In the genomic region with DNA sequence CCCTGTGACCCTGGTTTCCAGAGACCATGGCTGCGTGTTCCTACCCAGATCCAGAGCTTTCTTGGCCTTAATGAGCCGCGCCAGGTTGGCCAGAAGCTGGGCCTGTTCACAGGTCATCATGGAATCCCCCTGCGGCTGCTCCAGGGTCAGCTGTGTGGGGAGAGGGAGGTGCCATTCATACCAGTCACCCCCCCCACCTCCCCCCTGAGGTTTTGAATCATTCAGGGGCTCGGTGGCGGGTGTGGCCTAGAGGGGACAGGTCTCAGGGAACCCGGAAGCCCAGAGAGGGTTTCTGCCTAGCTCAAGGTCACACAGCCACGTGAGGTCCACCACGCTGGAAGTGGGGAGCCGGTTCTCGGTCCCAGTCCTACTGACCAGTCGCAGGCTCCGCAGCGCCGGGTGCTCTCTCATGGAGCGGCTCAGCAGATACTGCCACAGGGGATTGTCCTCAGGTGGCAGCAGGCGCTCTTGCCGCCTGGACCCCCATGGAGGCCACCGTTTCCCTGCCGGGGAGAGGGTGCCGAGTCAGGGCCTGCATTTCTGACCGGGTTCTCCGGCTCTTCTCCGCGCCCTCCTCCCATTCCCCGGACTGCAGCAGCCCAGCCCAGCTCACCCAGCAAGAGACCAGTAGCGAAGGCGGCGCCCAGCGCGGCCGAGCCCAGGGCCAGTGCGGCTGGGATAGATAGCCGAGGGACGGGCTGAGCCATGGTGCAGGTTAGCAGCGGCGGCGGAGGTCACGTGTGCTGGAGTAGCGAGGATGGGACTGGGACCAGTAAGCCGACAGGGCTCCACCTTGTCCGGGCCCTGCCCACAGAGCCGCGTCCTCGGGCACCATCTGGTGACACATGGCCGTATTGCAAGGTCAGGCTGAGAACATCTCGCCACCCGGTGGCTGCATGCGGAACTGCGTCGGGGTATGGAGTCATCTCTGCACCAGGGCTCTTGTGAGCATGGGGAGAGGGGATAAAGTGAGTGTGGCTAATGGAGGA, we compare ENCODE assay signal across 8 mouse cellular contexts. TPM values are rescaled to one million over a fixed set of nuclear protein-coding genes. Genes with fewer than 3 reads are reported as not detected.
DNase-seq lines count a peak whose midpoint lies in the region; ATAC-seq and TF ChIP-seq lines count a peak whose summit lies in the region.

A gene (minus strand): TSS at position 812 of the 989 bp plus-strand sequence.

- peak within 1 kb of the TSS; percentile 89 for H3K4me3 ChIP-seq in G1E (ENCODE audit: low read depth, low read length)
- peak within 1 kb of the TSS; percentile 76 for H3K4me3 ChIP-seq in forebrain, postnatal 0 days (ENCODE audit: low read depth, low read length)
- peak within 1 kb of the TSS; percentile 57 for H3K4me3 ChIP-seq in lung, embryonic 15.5 days

- H3K4me2 ChIP-seq in forebrain, postnatal 0 days (ENCODE audit: low read depth), result peak within 1 kb of the TSS; percentile 100
- H3K4me2 ChIP-seq in lung, embryonic 15.5 days, result peak within 1 kb of the TSS; percentile 90

- H3K27ac ChIP-seq in forebrain, postnatal 0 days (ENCODE audit: low read depth, low read length), result peak within 1 kb of the TSS; percentile 78
- H3K27ac ChIP-seq in lung, embryonic 15.5 days, result peak within 1 kb of the TSS; percentile 79

- peak; percentile 66 for ATAC-seq in G1E (ENCODE audit: extremely low read depth, insufficient number of reproducible peaks, low FRiP score, poor library complexity, severe bottlenecking)
- ATAC-seq in forebrain, postnatal 0 days, result peak; percentile 82
- ATAC-seq in lung, embryonic 15.5 days (ENCODE audit: borderline replicate concordance, extremely low read depth, low FRiP score, low TSS enrichment), result peak; percentile 88

- H3K9ac ChIP-seq in forebrain, postnatal 0 days, result peak within 1 kb of the TSS; percentile 92
- peak within 1 kb of the TSS; percentile 56 for H3K9ac ChIP-seq in lung, embryonic 15.5 days

- H3K4me1 ChIP-seq in G1E (ENCODE audit: insufficient read depth, low read depth, low read length), result peaks cover 96% of the 10 kb centered on the region
- no peaks in the 10 kb centered on the region for H3K4me1 ChIP-seq in forebrain, postnatal 0 days (ENCODE audit: insufficient read depth)
- H3K4me1 ChIP-seq in lung, embryonic 15.5 days, result peaks cover 31% of the 10 kb centered on the region

- peak; percentile 92 for DNase-seq in G1E (ENCODE audit: low spot score)
- DNase-seq in cerebellum, adult 18-20 months, result peak; percentile 94 to 98
- peak; percentile 96 for DNase-seq in forebrain, postnatal 0 days
- peak; percentile 98 for DNase-seq in heart, postnatal 4 days
- DNase-seq in layer of hippocampus, adult 8-10 months (ENCODE audit: low spot score in 2 of 2), result peak; percentile 94 to 97
- peak; percentile 92 for DNase-seq in ovary, adult 18-20 months (ENCODE audit: low spot score)
- peak; percentile 90 for DNase-seq in thymus, postnatal 0 days (ENCODE audit: low spot score)

- H3K27me3 ChIP-seq in G1E (ENCODE audit: insufficient read depth, low read length), result no peaks in the 10 kb centered on the region
- H3K27me3 ChIP-seq in forebrain, postnatal 0 days (ENCODE audit: insufficient read depth, low read length), result no peaks in the 10 kb centered on the region
- H3K27me3 ChIP-seq in lung, embryonic 15.5 days, result no peaks in the 10 kb centered on the region

- TF ChIP-seq CTCF in G1E (IDR thresholded peaks at IDR 0.05; ENCODE audit: low read depth, low read length), result peak; percentile 100
- peak; percentile 100 for TF ChIP-seq CTCF in forebrain, postnatal 0 days (IDR thresholded peaks at IDR 0.05; ENCODE audit: low read depth)

- peaks cover 56% of the 10 kb centered on the region for H3K36me3 ChIP-seq in G1E (replicated peaks)
- H3K36me3 ChIP-seq in forebrain, postnatal 0 days (ENCODE audit: insufficient read depth), result peaks cover 25% of the 10 kb centered on the region
- peaks cover 34% of the 10 kb centered on the region for H3K36me3 ChIP-seq in lung, embryonic 15.5 days

- 2% methylated on average over 51 of the region's 51 CpGs for WGBS in forebrain, postnatal 0 days
- under 1% methylated on average over 51 of the region's 51 CpGs for WGBS in lung, embryonic 15.5 days

- no peaks in the 10 kb centered on the region for H3K9me3 ChIP-seq in G1E (replicated peaks)
- H3K9me3 ChIP-seq in forebrain, postnatal 0 days (ENCODE audit: low read length), result no peaks in the 10 kb centered on the region
- H3K9me3 ChIP-seq in lung, embryonic 15.5 days, result no peaks in the 10 kb centered on the region

RNA-seq across cellular contexts. Expression of the gene that starts here (rescaled TPM):
- total RNA-seq in G1E (2014; fragmentation: Nextera tagmentation) (23.3 and 33.0 TPM in 2 replicates), G1E (2017) (20.6 and 24.5 TPM in 2 replicates)
- 49.2 and 49.5 TPM in 2 replicates for polyA plus RNA-seq in G1E (2012)
- total RNA-seq in forebrain, postnatal 0 days (2014; rRNA removed), result 23.4 and 32.4 TPM in 2 replicates
- polyA plus RNA-seq in forebrain, postnatal 0 days (2015; fragmentation: Nextera tagmentation; extraction: Ambion mirVana), result 48.8 and 50.6 TPM in 2 replicates
- total RNA-seq in heart, postnatal 4 days (2021), result 10 to 100 TPM; 16.9 to 25.9 TPM
- 10 to 100 TPM; 25.9 to 34.4 (median 29.7) TPM for total RNA-seq in layer of hippocampus, adult 8-10 months (2022)
- 15.0 and 16.9 TPM in 2 replicates for polyA plus RNA-seq in lung, embryonic 15.5 days (2015; fragmentation: Nextera tagmentation; extraction: Ambion mirVana)
- 26.3 and 29.1 TPM in 2 replicates for polyA plus RNA-seq in thymus, postnatal 0 days (2015; fragmentation: Nextera tagmentation; extraction: Ambion mirVana)

Comparison
In these comparisons a context has a peak if more than half of its experiments do, and no peak if none do; other contexts are left out.
1. Peak in every context shown above with its lines: DNase-seq, ATAC-seq, H3K4me3 ChIP-seq and H3K27ac ChIP-seq.